Mouse (Mus musculus) neural tube, embryonic 14.5 days (tissue): ENCODE results near the gene Spata31d1a. TPM values are rescaled to one million over a fixed set of nuclear protein-coding genes. Genes with fewer than 3 reads are reported as not detected.
A peak's percentile ranks its signal among the peaks of the same experiment; 100 is the strongest.

Source experiments
- ATAC-seq: fragments of 200-750 bp; cut with Nextera tagmentation; 2 replicates; pipeline ENCODE4 v1.8.0; 2017; ENCODE audit warnings: low read depth, mild to moderate bottlenecking, moderate TSS enrichment, moderate library complexity
- H3K27ac ChIP-seq: fragments of 300-500 bp; sonication (generic); 2 replicates; pipeline ENCODE4 v1.5.1; 2014; ENCODE audit warnings: low read depth, mild to moderate bottlenecking, control low read depth, low read length, moderate library complexity, mixed read lengths
- H3K27me3 ChIP-seq: fragments of 300-500 bp; sonication (generic); 2 replicates; pipeline ENCODE4 v1.6.1; 2014; ENCODE audit warnings: low read length; ENCODE audit not compliant: control insufficient read depth, insufficient read depth
- H3K36me3 ChIP-seq: fragments of 300-500 bp; sonication (generic); 2 replicates; pipeline ENCODE4 v1.6.1; 2014; ENCODE audit warnings: low read length, mixed read lengths; ENCODE audit not compliant: control insufficient read depth, insufficient read depth
- H3K4me1 ChIP-seq: fragments of 300-500 bp; sonication (generic); 2 replicates; pipeline ENCODE4 v1.6.1; 2014; ENCODE audit warnings: low read length; ENCODE audit not compliant: control insufficient read depth, insufficient read depth
- H3K4me2 ChIP-seq: fragments of 300-500 bp; sonication (generic); 2 replicates; pipeline ENCODE4 v1.6.1; 2014; ENCODE audit warnings: mild to moderate bottlenecking, low read depth, low read length, control low read depth
- H3K4me3 ChIP-seq: fragments of 300-500 bp; sonication (generic); 2 replicates; pipeline ENCODE4 v1.5.1; 2014; ENCODE audit warnings: low read depth, low read length, control low read depth, mixed read lengths
- H3K9ac ChIP-seq: fragments of 300-500 bp; sonication (generic); replicated peaks from 2 replicates; pipeline ENCODE4 v1.6.1; 2014; ENCODE audit warnings: low read depth, mild to moderate bottlenecking, control low read depth, low read length, mixed read lengths
- H3K9me3 ChIP-seq: fragments of 300-500 bp; sonication (generic); 2 replicates; pipeline ENCODE4 v1.6.1; 2016; ENCODE audit warnings: low read length; ENCODE audit not compliant: control insufficient read depth
- WGBS: fragments of 180-500 bp; shearing (Covaris S2); extraction: QIAGEN DNeasy Blood & Tissue Kit; methylation state at CpG from one replicate; pipeline ENCODE4 v1.1.7; 2014; 5-methylcytosine and 5-hydroxymethylcytosine counted together
- polyA plus RNA-seq: library from polyadenylated mRNA; unstranded; fragments of >200 nt; fragmentation: Nextera tagmentation; extraction: Ambion mirVana; gene quantifications from 2 replicates; pipeline ENCODE4 v1.2.1, GENCODE M21; 2014

Gene Spata31d1a
- polyA plus RNA-seq, 1 experiment from 2014 or later = 0.21 TPM

GRCm38 (mm10) chr13:59668501-59669093 is 41.5 kb downstream of the Spata31d1a start:
- H3K36me3 ChIP-seq = no peaks in the 10 kb centered on the region
- no peak overlapping the region for H3K9ac ChIP-seq
- H3K27me3 ChIP-seq = no peaks in the 10 kb centered on the region
- 78% methylated on average over 11 of the region's 11 CpGs for WGBS
- no peak for ATAC-seq
- H3K27ac ChIP-seq = peak overlapping the region; percentile 10; the same call in 1 of the 2 replicates
- H3K4me1 ChIP-seq = peaks cover 10% of the 10 kb centered on the region
- no peak overlapping the region for H3K4me3 ChIP-seq
- no peaks in the 10 kb centered on the region for H3K9me3 ChIP-seq
- no peak overlapping the region for H3K4me2 ChIP-seq

- Histone ChIP-seq H3K27ac (no peak overlapping the region), H3K4me1 (peaks cover 5% of the 10 kb centered on the region), H3K4me3 (no peak overlapping the region), H3K4me2 (no peak overlapping the region), H3K36me3 (no peaks in the 10 kb centered on the region), H3K9ac (no peak overlapping the region), H3K27me3 (no peaks in the 10 kb centered on the region), H3K9me3 (no peaks in the 10 kb centered on the region)
- 81% methylated on average over 5 of the region's 5 CpGs for WGBS
- no peak for ATAC-seq
Observed at GRCm38 (mm10) chr13:59667763-59668162, 42.4 kb downstream of the Spata31d1a start.

GRCm38 (mm10) chr13:59663939-59664712 is 46.0 kb downstream of the Spata31d1a start:
- WGBS = 94% methylated on average over 19 of the region's 19 CpGs
- ATAC-seq = no peak
- H3K36me3 ChIP-seq = no peaks in the 10 kb centered on the region

GRCm38 (mm10) chr13:59661966-59662365 is 48.2 kb downstream of the Spata31d1a start:
- H3K4me2 ChIP-seq = no peak overlapping the region
- no peaks in the 10 kb centered on the region for H3K36me3 ChIP-seq
- H3K4me3 ChIP-seq = no peak overlapping the region
- no peak overlapping the region for H3K27ac ChIP-seq
- no peak for ATAC-seq
- no peaks in the 10 kb centered on the region for H3K9me3 ChIP-seq
- 97% methylated on average over 12 of the region's 12 CpGs for WGBS
- H3K4me1 ChIP-seq = no peaks in the 10 kb centered on the region
- H3K27me3 ChIP-seq = no peaks in the 10 kb centered on the region
- H3K9ac ChIP-seq = no peak overlapping the region

More at GRCm38 (mm10) chr13:59663939-59664712, 46.0 kb downstream of the Spata31d1a start:
- no peak overlapping the region for H3K9ac ChIP-seq
- no peak overlapping the region for H3K4me2 ChIP-seq
- H3K9me3 ChIP-seq = no peaks in the 10 kb centered on the region
- no peak overlapping the region for H3K4me3 ChIP-seq
- H3K4me1 ChIP-seq = no peaks in the 10 kb centered on the region
- H3K27me3 ChIP-seq = no peaks in the 10 kb centered on the region
- no peak overlapping the region for H3K27ac ChIP-seq

- Histone ChIP-seq H3K4me2 (no peak overlapping the region), H3K27ac (no peak overlapping the region), H3K27me3 (no peaks in the 10 kb centered on the region), H3K9ac (no peak overlapping the region), H3K4me3 (no peak overlapping the region), H3K9me3 (no peaks in the 10 kb centered on the region), H3K36me3 (no peaks in the 10 kb centered on the region), H3K4me1 (no peaks in the 10 kb centered on the region)
- no peak for ATAC-seq
- WGBS = 95% methylated on average over 8 of the region's 8 CpGs
Observed at GRCm38 (mm10) chr13:59661387-59661786, 48.7 kb downstream of the Spata31d1a start.

GRCm38 (mm10) chr13:59660371-59660770 is 49.8 kb downstream of the Spata31d1a start:
- no peak for ATAC-seq
- Histone ChIP-seq H3K36me3 (no peaks in the 10 kb centered on the region), H3K4me1 (no peaks in the 10 kb centered on the region), H3K4me3 (no peak overlapping the region), H3K9ac (no peak overlapping the region), H3K9me3 (no peaks in the 10 kb centered on the region), H3K27ac (no peak overlapping the region), H3K27me3 (no peaks in the 10 kb centered on the region), H3K4me2 (no peak overlapping the region)
- WGBS = 97% methylated on average over 3 of the region's 3 CpGs

- no peaks in the 10 kb centered on the region for H3K27me3 ChIP-seq
- ATAC-seq = no peak
- WGBS = 77% methylated on average over 5 of the region's 5 CpGs
- no peaks in the 10 kb centered on the region for H3K36me3 ChIP-seq
- no peaks in the 10 kb centered on the region for H3K9me3 ChIP-seq
- H3K4me1 ChIP-seq = no peaks in the 10 kb centered on the region
- no peak overlapping the region for H3K4me3 ChIP-seq
- H3K9ac ChIP-seq = no peak overlapping the region
- no peak overlapping the region for H3K4me2 ChIP-seq
- no peak overlapping the region for H3K27ac ChIP-seq
Observed at GRCm38 (mm10) chr13:59657781-59658180, 52.3 kb downstream of the Spata31d1a start.

- no peak overlapping the region for H3K4me2 ChIP-seq
- 4% methylated on average over 4 of the region's 4 CpGs for WGBS
- no peaks in the 10 kb centered on the region for H3K27me3 ChIP-seq
- 0 out of 2 replicates have a peak, but pooled peaks cover 5% of the 10 kb centered on the region for H3K4me1 ChIP-seq
- no peak overlapping the region for H3K9ac ChIP-seq
- no peaks in the 10 kb centered on the region for H3K9me3 ChIP-seq
- no peaks in the 10 kb centered on the region for H3K36me3 ChIP-seq
- peak overlapping the region; percentile 30; the same call in 1 of the 2 replicates for H3K27ac ChIP-seq
- no peak for ATAC-seq
- H3K4me3 ChIP-seq = no peak overlapping the region
Observed at GRCm38 (mm10) chr13:59656975-59657388, 53.1 kb downstream of the Spata31d1a start.

GRCm38 (mm10) chr13:59656316-59656832 is 53.8 kb downstream of the Spata31d1a start:
- 0 out of 2 replicates have a peak, but pooled peaks have one; percentile 26 for ATAC-seq

More at GRCm38 (mm10) chr13:59656316-59656832, 53.8 kb downstream of the Spata31d1a start:
- no peaks in the 10 kb centered on the region for H3K27me3 ChIP-seq
- no peaks in the 10 kb centered on the region for H3K36me3 ChIP-seq
- H3K9ac ChIP-seq = no peak overlapping the region
- H3K4me2 ChIP-seq = no peak overlapping the region
- H3K4me1 ChIP-seq = 0 out of 2 replicates have a peak, but pooled peaks cover 5% of the 10 kb centered on the region
- peak overlapping the region; percentile 30; the same call in 1 of the 2 replicates for H3K27ac ChIP-seq
- WGBS = 66% methylated on average over 10 of the region's 10 CpGs
- no peak overlapping the region for H3K4me3 ChIP-seq
- no peaks in the 10 kb centered on the region for H3K9me3 ChIP-seq
